Mouse (Mus musculus): ENCODE measurements at regions not wholly inside any gene's neighbourhood (a gene's known extent, or its start where the extent isn't known, plus 50 kb on each side); places are given as distances from the start of the nearest gene placed in this dataset.

- ATAC-seq (replicated peaks; ENCODE audit: low FRiP score, low TSS enrichment, poor library complexity, severe bottlenecking) = no peak
Measured at GRCm38 (mm10) chr5:111824600-111825130, 90.9 kb downstream of the Gm26897 start.

GRCm38 (mm10) chr5:111829891-111830290 is 96.2 kb downstream of the Gm26897 start:
- no peak for ATAC-seq (replicated peaks; ENCODE audit: low FRiP score, low TSS enrichment, poor library complexity, severe bottlenecking)

- ATAC-seq (replicated peaks; ENCODE audit: low FRiP score, low TSS enrichment, poor library complexity, severe bottlenecking) = no peak
Measured at GRCm38 (mm10) chr5:111835737-111836667, 102.3 kb downstream of the Gm26897 start.

GRCm38 (mm10) chr5:111836668-111837234 is 103.0 kb downstream of the Gm26897 start:
- ATAC-seq (replicated peaks; ENCODE audit: low FRiP score, low TSS enrichment, poor library complexity, severe bottlenecking) = no peak

- ATAC-seq (replicated peaks; ENCODE audit: low FRiP score, low TSS enrichment, poor library complexity, severe bottlenecking) = no peak
Measured at GRCm38 (mm10) chr5:111842461-111842860, 108.7 kb downstream of the Gm26897 start.

GRCm38 (mm10) chr5:111843622-111844239 is 110.0 kb downstream of the Gm26897 start:
- no peak for ATAC-seq (replicated peaks; ENCODE audit: low FRiP score, low TSS enrichment, poor library complexity, severe bottlenecking)

- ATAC-seq (replicated peaks; ENCODE audit: low FRiP score, low TSS enrichment, poor library complexity, severe bottlenecking) = no peak
Measured at GRCm38 (mm10) chr5:111844528-111844927, 110.8 kb downstream of the Gm26897 start.

GRCm38 (mm10) chr5:111848917-111849316 is 115.2 kb downstream of the Gm26897 start:
- no peak for ATAC-seq (replicated peaks; ENCODE audit: low FRiP score, low TSS enrichment, poor library complexity, severe bottlenecking)

- ATAC-seq (replicated peaks; ENCODE audit: low FRiP score, low TSS enrichment, poor library complexity, severe bottlenecking) = no peak
Measured at GRCm38 (mm10) chr5:111852682-111853081, 119.0 kb downstream of the Gm26897 start.

GRCm38 (mm10) chr5:111855366-111855765 is 121.6 kb downstream of the Gm26897 start:
- ATAC-seq (replicated peaks; ENCODE audit: low FRiP score, low TSS enrichment, poor library complexity, severe bottlenecking) = no peak

- ATAC-seq (replicated peaks; ENCODE audit: low FRiP score, low TSS enrichment, poor library complexity, severe bottlenecking) = no peak
Measured at GRCm38 (mm10) chr5:111857200-111857599, 123.5 kb downstream of the Gm26897 start.

GRCm38 (mm10) chr5:111860436-111860835 is 126.7 kb downstream of the Gm26897 start:
- ATAC-seq (replicated peaks; ENCODE audit: low FRiP score, low TSS enrichment, poor library complexity, severe bottlenecking) = no peak

- no peak for ATAC-seq (replicated peaks; ENCODE audit: low FRiP score, low TSS enrichment, poor library complexity, severe bottlenecking)
Measured at GRCm38 (mm10) chr5:111862331-111862730, 128.6 kb downstream of the Gm26897 start.

GRCm38 (mm10) chr5:111863922-111864321 is 130.2 kb downstream of the Gm26897 start:
- no peak for ATAC-seq (replicated peaks; ENCODE audit: low FRiP score, low TSS enrichment, poor library complexity, severe bottlenecking)

GRCm38 (mm10) chr5:111864606-111865005 is 130.9 kb downstream of the Gm26897 start:
- ATAC-seq (replicated peaks; ENCODE audit: low FRiP score, low TSS enrichment, poor library complexity, severe bottlenecking) = no peak

GRCm38 (mm10) chr5:111869011-111869410 is 135.3 kb downstream of the Gm26897 start:
- no peak for ATAC-seq (replicated peaks; ENCODE audit: low FRiP score, low TSS enrichment, poor library complexity, severe bottlenecking)

- ATAC-seq (replicated peaks; ENCODE audit: low FRiP score, low TSS enrichment, poor library complexity, severe bottlenecking) = no peak
Measured at GRCm38 (mm10) chr5:111877165-111877793, 143.6 kb downstream of the Gm26897 start.

- ATAC-seq (replicated peaks; ENCODE audit: low FRiP score, low TSS enrichment, poor library complexity, severe bottlenecking) = no peak
Measured at GRCm38 (mm10) chr5:111879044-111879443, 145.3 kb downstream of the Gm26897 start.

GRCm38 (mm10) chr5:111880268-111880667 is 146.5 kb downstream of the Gm26897 start:
- ATAC-seq (replicated peaks; ENCODE audit: low FRiP score, low TSS enrichment, poor library complexity, severe bottlenecking) = no peak

GRCm38 (mm10) chr5:111881517-111881916 is 147.8 kb downstream of the Gm26897 start:
- ATAC-seq (replicated peaks; ENCODE audit: low FRiP score, low TSS enrichment, poor library complexity, severe bottlenecking) = no peak
